Mouse (Mus musculus): Measurements from ENCODE around the gene Rnf224.

Rnf224 gene

GRCm38 (mm10) chr2:25234551-25235220 is 1.9 kb downstream of the Rnf224 start:
- peaks cover 88% of the 10 kb centered on the region for H3K4me1 ChIP-seq (replicated peaks; ENCODE audit: low read depth, low read length)
- H3K36me3 ChIP-seq (ENCODE audit: insufficient read depth, low read length) = no peaks in the 10 kb centered on the region
- TF ChIP-seq CTCF (conservative IDR thresholded peaks at IDR 0.05; ENCODE audit: low read length) (no peak), POU5F1 (IDR thresholded peaks at IDR 0.05; ENCODE audit: borderline replicate concordance, low read length) (no peak), NANOG (IDR thresholded peaks at IDR 0.05; ENCODE audit: borderline replicate concordance, low read length) (no peak)
- no peaks in the 10 kb centered on the region for H3K9me3 ChIP-seq (ENCODE audit: low read length)
- H3K27me3 ChIP-seq (ENCODE audit: insufficient read depth, low read length) = peaks cover 8% of the 10 kb centered on the region
- no peak overlapping the region for H3K4me3 ChIP-seq (replicated peaks; ENCODE audit: low read length)

GRCm38 (mm10) chr2:25234050-25234449 is 2.5 kb downstream of the Rnf224 start, which contains the start of gene Slc34a3:
Gene Slc34a3 (minus strand): TSS chr2:25234364.
- Histone ChIP-seq H3K4me1 (replicated peaks; ENCODE audit: low read depth, low read length) (peaks cover 87% of the 10 kb centered on the region), H3K27me3 (ENCODE audit: insufficient read depth, low read length) (peaks cover 8% of the 10 kb centered on the region), H3K36me3 (ENCODE audit: insufficient read depth, low read length) (no peaks in the 10 kb centered on the region), H3K4me3 (replicated peaks; ENCODE audit: low read length) (no peak within 1 kb of the TSS), H3K9me3 (ENCODE audit: low read length) (no peaks in the 10 kb centered on the region)
- TF ChIP-seq POU5F1 (IDR thresholded peaks at IDR 0.05; ENCODE audit: borderline replicate concordance, low read length) = no peak
- TF ChIP-seq CTCF (conservative IDR thresholded peaks at IDR 0.05; ENCODE audit: low read length) = no peak
- TF ChIP-seq NANOG (IDR thresholded peaks at IDR 0.05; ENCODE audit: borderline replicate concordance, low read length) = no peak

DNA sequence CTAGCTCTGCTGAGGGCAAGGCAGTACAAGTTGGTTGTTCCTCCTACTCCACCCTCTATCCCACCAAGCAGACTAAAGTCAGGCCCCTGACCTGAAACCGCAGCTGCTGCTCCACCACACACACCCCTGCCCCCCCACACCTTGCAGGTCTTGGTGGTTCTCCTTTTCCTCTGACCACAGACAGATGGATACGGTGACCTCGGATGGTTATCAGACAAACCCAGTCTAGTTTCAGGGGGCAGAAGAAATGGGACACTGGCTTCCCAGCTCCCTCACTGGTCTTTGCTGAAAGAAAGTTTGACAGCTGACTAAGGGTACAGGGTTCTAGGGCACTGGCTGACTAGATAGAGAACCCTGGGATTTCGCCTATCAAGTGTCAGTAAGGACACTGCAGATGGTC is 3.2 kb downstream of the Rnf224 start:
- Histone ChIP-seq H3K4me1 (replicated peaks; ENCODE audit: low read depth, low read length) (peaks cover 87% of the 10 kb centered on the region), H3K4me3 (replicated peaks; ENCODE audit: low read length) (no peak overlapping the region), H3K9me3 (ENCODE audit: low read length) (no peaks in the 10 kb centered on the region), H3K36me3 (ENCODE audit: insufficient read depth, low read length) (no peaks in the 10 kb centered on the region), H3K27me3 (ENCODE audit: insufficient read depth, low read length) (peaks cover 8% of the 10 kb centered on the region)
- TF ChIP-seq NANOG (IDR thresholded peaks at IDR 0.05; ENCODE audit: borderline replicate concordance, low read length) = no peak

DNA sequence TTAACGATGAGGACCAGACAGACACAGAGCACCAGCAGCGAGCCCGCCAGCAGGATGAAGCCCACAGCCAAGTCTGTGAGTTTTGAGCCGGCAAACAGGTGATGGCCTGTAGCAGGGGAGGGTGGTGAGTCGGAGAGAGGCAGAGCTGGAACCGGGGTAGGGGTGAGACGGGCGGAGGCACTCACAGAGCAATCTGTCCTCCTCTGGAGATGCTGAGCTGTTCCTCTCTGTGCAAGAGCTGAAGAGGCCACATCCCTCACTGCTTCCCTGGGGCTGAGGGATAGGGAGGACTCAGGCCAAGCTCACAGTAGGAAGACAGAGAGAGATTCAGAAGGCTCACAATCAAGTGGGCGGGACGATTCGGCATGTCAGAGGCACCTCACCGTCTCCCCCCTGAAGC is 5.5 kb downstream of the Rnf224 start:
- H3K4me3 ChIP-seq (replicated peaks; ENCODE audit: low read length) = peak overlapping the region; percentile 64
- H3K27me3 ChIP-seq (ENCODE audit: insufficient read depth, low read length) = peaks cover 8% of the 10 kb centered on the region
- H3K4me1 ChIP-seq (replicated peaks; ENCODE audit: low read depth, low read length) = peaks cover 87% of the 10 kb centered on the region
- H3K36me3 ChIP-seq (ENCODE audit: insufficient read depth, low read length) = no peaks in the 10 kb centered on the region
- no peaks in the 10 kb centered on the region for H3K9me3 ChIP-seq (ENCODE audit: low read length)
- no peak for TF ChIP-seq POU5F1 (IDR thresholded peaks at IDR 0.05; ENCODE audit: borderline replicate concordance, low read length)
- no peak for TF ChIP-seq CTCF (conservative IDR thresholded peaks at IDR 0.05; ENCODE audit: low read length)
- no peak for TF ChIP-seq NANOG (IDR thresholded peaks at IDR 0.05; ENCODE audit: borderline replicate concordance, low read length)

GRCm38 (mm10) chr2:25230581-25230980 is 6.0 kb downstream of the Rnf224 start:
- Histone ChIP-seq H3K36me3 (ENCODE audit: insufficient read depth, low read length) (no peaks in the 10 kb centered on the region), H3K4me1 (replicated peaks; ENCODE audit: low read depth, low read length) (peaks cover 87% of the 10 kb centered on the region), H3K4me3 (replicated peaks; ENCODE audit: low read length) (peak overlapping the region; percentile 64), H3K27me3 (ENCODE audit: insufficient read depth, low read length) (peaks cover 8% of the 10 kb centered on the region), H3K9me3 (ENCODE audit: low read length) (no peaks in the 10 kb centered on the region)
- no peak for TF ChIP-seq CTCF (conservative IDR thresholded peaks at IDR 0.05; ENCODE audit: low read length)
- TF ChIP-seq POU5F1 (IDR thresholded peaks at IDR 0.05; ENCODE audit: borderline replicate concordance, low read length) = no peak
- no peak for TF ChIP-seq NANOG (IDR thresholded peaks at IDR 0.05; ENCODE audit: borderline replicate concordance, low read length)

- no peaks in the 10 kb centered on the region for H3K36me3 ChIP-seq (ENCODE audit: insufficient read depth, low read length)
- no peaks in the 10 kb centered on the region for H3K9me3 ChIP-seq (ENCODE audit: low read length)
- peaks cover 82% of the 10 kb centered on the region for H3K4me1 ChIP-seq (replicated peaks; ENCODE audit: low read depth, low read length)
- TF ChIP-seq POU5F1 (IDR thresholded peaks at IDR 0.05; ENCODE audit: borderline replicate concordance, low read length) (no peak), CTCF (conservative IDR thresholded peaks at IDR 0.05; ENCODE audit: low read length) (no peak)
- no peak overlapping the region for H3K4me3 ChIP-seq (replicated peaks; ENCODE audit: low read length)
- H3K27me3 ChIP-seq (ENCODE audit: insufficient read depth, low read length) = peaks cover 6% of the 10 kb centered on the region
These were observed 7.0 kb downstream of the Rnf224 start for GRCm38 (mm10) chr2:25229582-25229981.

DNA sequence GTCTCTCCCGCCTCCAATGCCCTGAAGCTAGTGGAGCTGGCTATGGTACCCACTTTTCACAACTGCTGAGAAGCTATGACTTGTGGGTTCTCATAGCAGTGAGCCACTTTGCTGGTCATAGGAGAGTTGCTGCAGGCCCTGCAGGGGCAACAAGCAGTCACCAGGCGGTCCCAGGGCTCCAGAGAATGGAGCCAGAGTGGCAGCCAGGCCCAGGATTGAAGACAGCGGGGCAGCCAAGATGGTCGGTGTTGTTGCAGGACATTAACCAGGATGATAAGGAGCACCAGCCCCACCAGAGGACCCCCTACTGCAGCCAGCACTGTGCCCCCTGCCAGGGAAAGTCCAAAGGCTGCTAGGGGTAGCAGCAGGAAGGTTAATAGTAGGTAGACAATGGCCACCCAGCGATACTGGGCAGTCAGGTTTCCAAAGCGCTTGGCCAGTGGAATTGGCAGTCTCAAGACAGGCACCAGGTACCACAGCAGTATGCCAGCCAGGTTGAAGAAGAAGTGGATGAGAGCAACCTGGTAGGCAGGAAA is 7.5 kb downstream of the Rnf224 start:
- Histone ChIP-seq H3K9me3 (ENCODE audit: low read length) (no peaks in the 10 kb centered on the region), H3K4me1 (replicated peaks; ENCODE audit: low read depth, low read length) (peaks cover 76% of the 10 kb centered on the region), H3K4me3 (replicated peaks; ENCODE audit: low read length) (peak overlapping the region; percentile 73), H3K36me3 (ENCODE audit: insufficient read depth, low read length) (no peaks in the 10 kb centered on the region), H3K27me3 (ENCODE audit: insufficient read depth, low read length) (peaks cover 6% of the 10 kb centered on the region)
- TF ChIP-seq NANOG (IDR thresholded peaks at IDR 0.05; ENCODE audit: borderline replicate concordance, low read length) = no peak
- TF ChIP-seq CTCF (conservative IDR thresholded peaks at IDR 0.05; ENCODE audit: low read length) = no peak
- TF ChIP-seq POU5F1 (IDR thresholded peaks at IDR 0.05; ENCODE audit: borderline replicate concordance, low read length) = no peak

DNA sequence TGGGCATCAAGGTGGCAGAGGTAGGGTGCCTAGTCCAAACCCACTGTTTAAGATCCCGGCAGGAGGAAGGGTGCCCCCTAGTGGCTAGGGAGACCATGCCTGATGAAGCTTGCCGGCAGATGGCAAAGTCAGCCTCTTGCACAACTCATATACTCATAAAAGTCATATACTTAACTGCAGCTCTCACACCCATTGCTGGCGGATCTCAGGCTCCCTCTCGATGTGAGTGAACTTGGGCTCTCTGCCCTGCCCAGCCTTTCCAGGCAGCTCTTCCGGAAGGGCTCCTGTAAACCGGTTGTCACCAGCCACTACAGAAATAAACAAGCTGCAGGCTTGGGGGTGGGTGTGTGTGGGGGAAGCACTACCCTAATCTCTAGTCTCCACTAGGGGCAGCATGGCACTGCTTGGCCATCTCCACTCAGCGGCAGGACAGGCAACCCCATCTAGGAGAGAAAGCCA is 8.1 kb downstream of the Rnf224 start:
- Histone ChIP-seq H3K36me3 (ENCODE audit: insufficient read depth, low read length) (peaks cover 6% of the 10 kb centered on the region), H3K9me3 (ENCODE audit: low read length) (no peaks in the 10 kb centered on the region), H3K4me1 (replicated peaks; ENCODE audit: low read depth, low read length) (peaks cover 75% of the 10 kb centered on the region)

GRCm38 (mm10) chr2:25227406-25227805 is 9.2 kb downstream of the Rnf224 start:
- no peaks in the 10 kb centered on the region for H3K9me3 ChIP-seq (ENCODE audit: low read length)
- H3K4me3 ChIP-seq (replicated peaks; ENCODE audit: low read length) = 0 out of 2 replicates have a peak overlapping the region, but pooled peaks have one; percentile 73
- H3K4me1 ChIP-seq (replicated peaks; ENCODE audit: low read depth, low read length) = peaks cover 73% of the 10 kb centered on the region
- H3K27me3 ChIP-seq (ENCODE audit: insufficient read depth, low read length) = no peaks in the 10 kb centered on the region
- peaks cover 16% of the 10 kb centered on the region for H3K36me3 ChIP-seq (ENCODE audit: insufficient read depth, low read length)
- TF ChIP-seq POU5F1 (IDR thresholded peaks at IDR 0.05; ENCODE audit: borderline replicate concordance, low read length) (no peak), CTCF (conservative IDR thresholded peaks at IDR 0.05; ENCODE audit: low read length) (no peak), NANOG (IDR thresholded peaks at IDR 0.05; ENCODE audit: borderline replicate concordance, low read length) (no peak)

More for the DNA sequence above, 8.1 kb downstream of the Rnf224 start:
- TF ChIP-seq POU5F1 (IDR thresholded peaks at IDR 0.05; ENCODE audit: borderline replicate concordance, low read length) (no peak), CTCF (conservative IDR thresholded peaks at IDR 0.05; ENCODE audit: low read length) (peak; percentile 64)
- H3K27me3 ChIP-seq (ENCODE audit: insufficient read depth, low read length) = peaks cover 6% of the 10 kb centered on the region
- peak overlapping the region; percentile 73 for H3K4me3 ChIP-seq (replicated peaks; ENCODE audit: low read length)

Measured in E14TG2a.4 (cell line).